Mouse (Mus musculus): ENCODE measurements around the gene 1110017D15Rik.
A peak's percentile ranks its signal among the peaks of the same experiment; 100 is the strongest.
"Not testable (repeated sequence)": the region's sequence is repeated elsewhere in the genome, so short reads cannot be mapped to it uniquely, and the experiment has no call there.

The 1110017D15Rik gene

GRCm38 (mm10) chr4:41479456-41479804 lies 37.7 kb downstream of the 1110017D15Rik start:
- DNase-seq (ENCODE audit: low read depth) = no peak

DNA sequence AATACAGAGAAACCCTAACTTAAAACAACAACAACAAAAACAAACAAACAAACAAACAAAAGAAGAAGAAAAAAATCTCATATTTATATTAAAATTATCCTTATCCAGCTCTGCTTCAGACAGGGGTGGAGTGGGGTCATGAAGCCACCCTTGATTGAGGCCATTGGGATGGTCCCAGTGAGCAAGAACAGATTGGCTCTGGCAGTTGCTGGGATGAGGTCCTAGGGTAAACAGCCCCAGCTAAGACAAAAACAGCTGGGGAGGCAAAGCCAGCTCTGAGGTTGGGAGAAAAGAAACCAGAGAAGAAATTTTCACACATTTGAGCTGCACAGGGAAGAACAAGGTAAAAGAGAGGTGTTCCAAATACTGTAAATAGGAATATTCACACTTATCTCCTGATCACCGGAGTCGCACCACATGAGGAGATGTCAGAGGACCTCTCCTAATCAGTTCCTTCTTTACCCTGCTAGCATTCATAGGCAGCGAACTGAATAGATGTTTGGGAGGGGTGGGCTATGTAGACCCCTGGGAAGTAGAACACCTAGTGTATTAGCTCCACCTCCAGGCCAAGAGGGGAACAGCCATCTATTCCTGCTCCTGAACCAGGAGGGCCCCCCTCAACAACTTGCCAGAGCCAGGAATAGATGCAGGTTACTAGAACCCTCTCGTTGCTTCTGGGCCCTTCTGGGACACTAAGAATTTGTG lies 38.2 kb downstream of the 1110017D15Rik start:
- no peak for DNase-seq (ENCODE audit: low read depth)

GRCm38 (mm10) chr4:41477648-41478160 lies 39.4 kb downstream of the 1110017D15Rik start:
- DNase-seq (ENCODE audit: low read depth) = no peak

DNA sequence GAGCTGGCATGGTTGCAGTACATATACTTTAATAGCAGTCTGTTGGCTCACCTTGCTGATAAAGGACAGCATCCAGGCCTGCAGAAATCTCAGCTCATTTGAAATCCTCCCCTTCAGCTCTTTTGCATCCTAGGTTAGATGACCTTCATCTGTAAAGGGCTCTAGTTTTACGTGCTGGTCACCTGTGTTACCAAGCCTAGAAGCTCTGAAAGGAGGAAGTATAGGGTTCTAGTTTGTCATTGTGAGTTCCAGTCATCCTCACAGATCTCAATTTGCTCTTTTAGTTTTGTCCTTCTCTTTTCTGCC lies 45.8 kb downstream of the 1110017D15Rik start:
- DNase-seq (ENCODE audit: low read depth) = no peak

GRCm38 (mm10) chr4:41470684-41471383 lies 46.3 kb downstream of the 1110017D15Rik start:
- peak; percentile 12 for DNase-seq (ENCODE audit: low read depth)

- no peak for DNase-seq (ENCODE audit: low read depth)
Measured at GRCm38 (mm10) chr4:41470051-41470683, 47.0 kb downstream of the 1110017D15Rik start.

DNA sequence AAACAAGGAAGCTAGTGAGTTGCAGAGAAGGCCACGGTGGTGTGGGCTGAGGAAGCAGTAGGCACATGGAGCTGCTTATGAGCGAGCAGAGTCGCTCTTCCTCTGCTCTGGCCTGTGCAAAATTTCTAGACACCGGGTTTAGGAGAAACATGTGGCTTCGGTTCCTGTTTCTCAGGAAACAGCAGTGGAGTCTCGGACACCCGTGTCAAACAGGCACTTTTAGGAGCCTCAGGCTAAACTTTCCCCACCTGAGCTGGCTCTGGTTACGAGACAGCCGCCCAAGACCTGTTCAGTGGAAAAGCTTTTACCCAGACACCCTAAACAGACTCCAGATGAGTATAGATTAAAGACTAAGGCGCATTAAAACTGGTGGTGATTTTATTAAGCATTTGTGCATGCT lies 47.9 kb downstream of the 1110017D15Rik start:
- no peak for DNase-seq (ENCODE audit: low read depth)

- DNase-seq (ENCODE audit: low read depth) = peak; percentile 72
Measured at GRCm38 (mm10) chr4:41468396-41469080, 48.6 kb downstream of the 1110017D15Rik start.

DNA sequence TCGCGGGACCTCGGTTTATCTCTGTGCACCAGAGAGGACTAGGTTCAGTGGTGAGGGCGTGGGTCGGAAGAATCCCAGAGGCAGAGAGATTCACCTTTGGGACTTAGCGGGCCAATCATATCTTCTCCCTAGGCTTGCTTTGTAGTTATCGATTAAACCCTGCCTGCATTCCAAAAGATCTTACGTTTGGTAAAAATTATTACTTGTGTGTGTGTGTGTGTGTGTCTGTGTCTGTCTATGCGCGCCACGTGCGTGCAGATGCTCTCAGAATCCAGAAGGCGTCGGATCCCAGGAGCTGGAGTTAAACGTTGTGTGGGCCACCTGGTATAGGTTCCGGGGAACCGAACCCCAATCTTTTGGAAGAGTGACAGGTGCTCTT lies 51.9 kb downstream of the 1110017D15Rik start:
- peak; percentile 52 for DNase-seq (ENCODE audit: low read depth)

DNA sequence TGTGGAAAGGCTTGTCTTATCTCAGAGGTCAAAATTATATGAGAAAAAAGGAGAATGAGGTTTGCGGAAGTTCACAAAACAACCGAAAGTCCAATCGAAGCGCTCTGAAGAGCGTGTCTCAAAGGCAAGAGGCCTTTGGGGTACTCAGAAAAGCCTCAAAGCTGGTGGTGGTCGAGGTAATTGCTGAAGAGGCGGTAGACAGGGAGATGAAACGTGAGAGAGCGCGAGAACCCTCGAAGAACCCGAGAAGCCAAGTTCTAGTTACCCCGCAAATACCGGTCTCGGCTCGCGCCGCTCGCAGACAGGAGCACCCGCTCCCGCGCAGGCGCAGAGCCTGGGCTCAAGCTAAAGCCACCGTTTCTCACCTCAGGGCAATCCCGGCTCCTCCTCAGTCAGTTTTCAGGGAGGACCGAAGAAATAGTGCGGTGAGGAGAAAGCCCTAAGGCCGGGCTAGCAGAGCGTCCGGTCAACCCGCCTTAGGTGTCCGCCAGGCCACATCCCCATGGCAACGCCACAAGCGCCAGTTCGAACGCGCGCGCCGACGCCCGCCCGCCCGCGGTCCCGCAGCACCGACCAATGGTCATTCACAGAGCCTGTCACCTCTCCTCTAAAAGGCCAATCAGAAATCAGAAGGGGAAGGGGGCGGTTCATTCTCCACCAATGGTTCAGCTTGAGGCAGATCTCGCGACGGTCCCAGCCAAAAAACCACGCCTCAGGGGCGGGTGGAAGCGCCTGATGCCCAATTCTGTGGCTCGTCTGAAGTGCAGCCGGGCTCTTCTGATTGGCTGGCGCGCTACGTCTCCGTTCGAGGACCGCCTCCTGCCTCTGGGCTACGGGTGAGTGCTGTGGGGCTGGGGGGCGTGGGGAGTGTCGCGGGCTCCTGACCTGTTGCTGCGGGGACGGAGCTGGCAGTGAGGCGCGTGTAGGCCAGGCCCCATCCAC lies 52.5 kb downstream of the 1110017D15Rik start, which contains the start of the genes Kif24 and Nudt2:
Gene Kif24, minus strand, starts transcription at position 543 of the 942 bp plus-strand sequence.
Gene Nudt2, plus strand, starts transcription at position 807 of the 942 bp plus-strand sequence.
- DNase-seq (ENCODE audit: low read depth) = peak; percentile 98

- not testable (repeated sequence) for DNase-seq (ENCODE audit: low read depth)
Measured at GRCm38 (mm10) chr4:41463051-41463738, 53.9 kb downstream of the 1110017D15Rik start.

DNA sequence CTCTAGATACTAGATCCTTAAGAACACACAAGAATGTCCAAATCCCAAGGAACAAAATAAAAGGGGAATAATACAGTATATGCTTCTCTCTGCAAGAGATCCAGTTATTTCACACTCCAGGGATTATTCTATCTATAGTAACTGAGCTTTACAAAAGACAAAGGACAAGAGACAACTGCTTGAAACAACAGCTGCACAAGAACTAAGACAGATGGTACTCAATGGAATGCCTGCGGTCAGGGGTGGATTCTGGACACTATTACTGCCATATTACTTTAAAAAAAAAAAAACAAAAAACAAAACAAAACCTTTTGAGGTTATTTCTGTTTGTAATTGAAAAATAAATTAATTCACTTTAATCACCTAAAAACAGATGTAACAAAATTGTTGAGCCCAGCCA lies 56.4 kb downstream of the 1110017D15Rik start:
- no peak for DNase-seq (ENCODE audit: low read depth)

Data from NIH3T3 (cell line).